Mouse (Mus musculus) sigmoid colon, adult 10 weeks (tissue): ENCODE results near the gene Gm15293. TPM values are rescaled to one million over a fixed set of nuclear protein-coding genes. Genes with fewer than 3 reads are reported as not detected.

Experiments
- polyA plus RNA-seq: library from polyadenylated mRNA; stranded (reverse); fragments of 350-450 nt; fragmentation: Illumina TruSeq; extraction: RNeasy Lipid Tissue Mini Kit (QIAGEN cat#74804); gene quantifications from one replicate; pipeline ENCODE4 v1.2.3, GENCODE M21; 2014; ENCODE audit warnings: low read depth, low replicate concordance

Gm15293 gene
- not detected for polyA plus RNA-seq

DNA sequence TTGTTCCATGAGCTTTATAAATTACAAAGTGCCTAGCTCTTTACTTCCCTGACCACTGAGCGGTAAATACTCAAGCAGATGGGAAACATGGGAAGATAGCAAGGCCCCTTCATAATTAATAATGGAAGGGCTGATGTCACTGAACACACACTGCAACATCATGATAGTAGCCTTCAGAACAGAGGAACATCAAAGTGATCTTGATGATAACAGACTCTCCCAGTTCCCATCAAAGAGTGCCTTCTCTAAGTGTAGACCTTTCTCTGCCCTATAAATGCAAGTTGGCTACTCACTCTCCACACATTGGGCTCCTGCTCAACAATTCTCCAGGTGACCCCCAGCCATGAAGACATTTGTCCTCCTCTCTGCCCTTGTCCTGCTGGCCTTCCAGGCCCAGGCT, at the start of gene Gm15293:
TSS of gene Gm15293 (plus strand) at position 301 of the 400 bp plus-strand sequence.

GRCm38 (mm10) chr8:21161977-21162376, 39.4 kb upstream of the Gm15293 start, which contains the start of gene Defa22:
Gene Defa22 (plus strand): TSS chr8:21162277.

DNA sequence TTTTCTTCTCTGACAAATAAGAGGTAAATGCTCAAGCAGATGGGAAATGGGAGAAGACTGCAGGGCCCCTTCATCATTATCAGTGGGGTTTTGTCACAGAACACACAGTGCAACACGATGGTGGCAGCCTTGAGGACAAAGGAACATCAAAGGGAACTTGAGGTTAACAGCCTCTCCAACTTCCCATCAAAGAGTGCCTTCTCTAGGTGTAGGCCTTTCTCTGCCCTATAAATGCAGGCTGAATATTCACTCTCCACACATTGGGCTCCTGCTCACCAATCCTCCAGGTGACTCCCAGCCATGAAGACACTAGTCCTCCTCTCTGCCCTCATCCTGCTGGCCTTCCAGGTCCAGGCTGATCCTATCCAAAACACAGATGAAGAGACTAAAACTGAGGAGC, 10.0 kb upstream of the Gm15293 start, which contains the start of gene Defa31:
TSS of gene Defa31 (plus strand) at position 301 of the 400 bp plus-strand sequence.

Other genes with a start within 250 kb of the Gm15293 start
- not detected for gene Defa21, start 176.0 kb upstream of the Gm15293 start, polyA plus RNA-seq
- gene Defa23, start 146.5 kb upstream of the Gm15293 start, polyA plus RNA-seq, result not detected
- gene Defa35, start 136.5 kb upstream of the Gm15293 start, polyA plus RNA-seq, result not detected
- not detected for gene Defa25, start 117.1 kb upstream of the Gm15293 start, polyA plus RNA-seq
- gene Gm14851, start 105.5 kb upstream of the Gm15293 start, polyA plus RNA-seq, result not detected
- gene Defa30, start 66.9 kb upstream of the Gm15293 start, polyA plus RNA-seq, result not detected
- gene Defa22, start 39.3 kb upstream of the Gm15293 start, polyA plus RNA-seq, result not detected
- not detected for gene Defa31, start 9.9 kb upstream of the Gm15293 start, polyA plus RNA-seq
- gene Gm15292, start 48.2 kb downstream of the Gm15293 start, polyA plus RNA-seq, result not detected
- not detected for gene Defa27, start 114.0 kb downstream of the Gm15293 start, polyA plus RNA-seq
- not detected for gene Defa29, start 125.5 kb downstream of the Gm15293 start, polyA plus RNA-seq
- not detected for gene Defa2, start 177.0 kb downstream of the Gm15293 start, polyA plus RNA-seq
- not detected for gene Defa33, start 190.2 kb downstream of the Gm15293 start, polyA plus RNA-seq
- not detected for gene Defa36, start 225.8 kb downstream of the Gm15293 start, polyA plus RNA-seq